Mouse (Mus musculus): Measurements from ENCODE around the gene Nr3c2. TPM values are rescaled to one million over a fixed set of nuclear protein-coding genes. Genes with fewer than 3 reads are reported as not detected.

The Nr3c2 gene
- polyA plus RNA-seq, 1 experiment from 2014 or later = 2.8 TPM

DNA sequence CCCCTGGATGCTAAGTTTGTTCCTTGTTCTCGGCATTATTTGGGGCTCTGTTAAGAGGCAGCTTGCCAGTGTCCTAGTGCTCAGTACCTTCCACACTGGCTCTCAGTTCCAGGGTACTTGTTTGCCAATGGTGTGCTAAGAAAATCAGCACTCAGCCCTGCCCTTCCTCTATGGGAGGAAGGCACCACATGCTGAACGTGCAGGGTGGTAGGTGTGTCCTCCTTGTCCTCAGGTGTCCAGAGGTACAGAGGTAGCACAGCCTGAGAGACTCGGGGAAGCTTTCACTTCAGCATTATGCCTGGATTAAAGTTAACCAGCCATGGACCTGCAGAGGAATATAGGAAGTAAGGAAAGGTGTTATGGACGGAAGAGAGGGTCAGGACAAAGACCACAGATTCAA, 99.0 kb downstream of the Nr3c2 start:
- Histone ChIP-seq H3K4me3 (replicated peaks; ENCODE audit: low read length) (no peak overlapping the region), H3K4me1 (ENCODE audit: control insufficient read depth, insufficient read depth, low read length) (no peaks in the 10 kb centered on the region), H3K36me3 (ENCODE audit: control insufficient read depth, insufficient read depth, low read length) (no peaks in the 10 kb centered on the region), H3K27me3 (ENCODE audit: control insufficient read depth, insufficient read depth, low read length) (no peaks in the 10 kb centered on the region), H3K4me2 (ENCODE audit: low read depth, low read length) (no peak overlapping the region), H3K9ac (ENCODE audit: low read length) (no peak overlapping the region), H3K9me3 (replicated peaks; ENCODE audit: control insufficient read depth, low read length) (no peaks in the 10 kb centered on the region), H3K27ac (ENCODE audit: low read length) (no peak overlapping the region)
- WGBS = 69% methylated on average over 4 of the region's 4 CpGs
- peak; percentile 77; the same call in 1 of the 2 replicates for ATAC-seq (ENCODE audit: insufficient read depth, low FRiP score)

DNA sequence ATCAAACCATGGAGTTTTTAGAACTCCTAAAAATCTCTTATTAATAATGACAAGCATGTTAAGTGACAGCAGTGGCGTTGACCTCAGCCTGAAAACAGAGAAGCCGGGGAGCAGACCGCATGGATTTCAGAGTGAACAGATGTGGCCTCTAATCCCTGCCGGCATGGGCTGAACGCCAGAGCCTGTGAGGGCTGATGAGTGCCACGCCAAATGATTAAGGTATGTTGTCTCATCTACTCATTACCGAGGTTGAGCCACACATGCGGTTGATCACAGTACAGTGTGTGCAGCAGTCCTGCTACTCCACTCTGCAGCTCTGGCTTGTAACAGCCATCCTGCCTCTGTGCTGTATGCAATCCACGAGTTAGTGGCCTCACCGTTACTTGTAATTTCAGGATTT, 110.2 kb downstream of the Nr3c2 start:
- 61% methylated on average over 10 of the region's 10 CpGs for WGBS
- no peak overlapping the region for H3K27ac ChIP-seq (ENCODE audit: low read length)
- no peak overlapping the region for H3K9ac ChIP-seq (ENCODE audit: low read length)
- H3K4me2 ChIP-seq (ENCODE audit: low read depth, low read length) = no peak overlapping the region
- no peaks in the 10 kb centered on the region for H3K9me3 ChIP-seq (replicated peaks; ENCODE audit: control insufficient read depth, low read length)
- no peak overlapping the region for H3K4me3 ChIP-seq (replicated peaks; ENCODE audit: low read length)
- no peak for ATAC-seq (ENCODE audit: insufficient read depth, low FRiP score)
- H3K27me3 ChIP-seq (ENCODE audit: control insufficient read depth, insufficient read depth, low read length) = no peaks in the 10 kb centered on the region
- H3K4me1 ChIP-seq (ENCODE audit: control insufficient read depth, insufficient read depth, low read length) = no peaks in the 10 kb centered on the region
- H3K36me3 ChIP-seq (ENCODE audit: control insufficient read depth, insufficient read depth, low read length) = no peaks in the 10 kb centered on the region

DNA sequence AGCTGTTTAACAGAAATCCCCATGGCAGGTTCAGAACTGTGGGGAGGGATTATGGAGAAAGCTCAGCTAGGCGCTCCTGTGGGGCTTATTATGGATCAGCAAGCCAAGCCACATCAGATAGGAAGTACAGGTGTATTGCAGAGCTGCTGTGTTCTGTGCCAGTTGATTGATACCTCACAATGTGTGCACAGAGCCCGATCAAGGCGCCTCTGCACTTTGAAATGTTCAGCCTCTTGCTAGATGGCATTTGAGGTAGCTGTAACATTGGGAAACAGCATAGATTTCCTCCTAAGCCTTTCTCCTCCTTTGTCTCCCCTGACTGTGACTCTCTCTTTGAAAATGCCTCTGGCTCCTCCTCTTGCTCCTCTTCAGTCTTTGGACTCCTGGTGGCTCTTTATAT, 112.7 kb downstream of the Nr3c2 start:
- H3K9ac ChIP-seq (ENCODE audit: low read length) = no peak overlapping the region
- WGBS = 63% methylated on average over 3 of the region's 3 CpGs
- no peak overlapping the region for H3K27ac ChIP-seq (ENCODE audit: low read length)
- ATAC-seq (ENCODE audit: insufficient read depth, low FRiP score) = no peak
- H3K27me3 ChIP-seq (ENCODE audit: control insufficient read depth, insufficient read depth, low read length) = no peaks in the 10 kb centered on the region
- H3K4me2 ChIP-seq (ENCODE audit: low read depth, low read length) = no peak overlapping the region
- no peaks in the 10 kb centered on the region for H3K4me1 ChIP-seq (ENCODE audit: control insufficient read depth, insufficient read depth, low read length)
- no peaks in the 10 kb centered on the region for H3K36me3 ChIP-seq (ENCODE audit: control insufficient read depth, insufficient read depth, low read length)
- H3K9me3 ChIP-seq (replicated peaks; ENCODE audit: control insufficient read depth, low read length) = no peaks in the 10 kb centered on the region
- H3K4me3 ChIP-seq (replicated peaks; ENCODE audit: low read length) = no peak overlapping the region

DNA sequence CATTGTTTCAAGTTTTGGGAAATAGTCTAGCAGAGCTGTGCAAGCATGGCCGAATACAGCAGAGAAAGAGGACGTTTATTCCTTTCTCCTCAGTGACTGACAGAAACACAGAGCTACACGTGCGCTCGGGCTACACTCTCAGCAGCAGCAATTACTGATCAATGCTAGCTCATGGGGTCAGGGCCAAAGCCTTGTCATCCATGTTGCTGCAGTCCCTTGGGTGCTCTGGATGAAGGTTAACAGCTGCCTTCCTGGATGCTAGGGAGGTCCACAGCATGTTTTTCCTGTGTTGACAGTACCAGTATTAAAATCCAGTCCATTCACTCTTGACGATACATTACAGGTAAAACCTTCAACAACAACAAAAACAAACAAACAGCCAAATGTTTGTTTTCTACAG, 113.4 kb downstream of the Nr3c2 start:
- Histone ChIP-seq H3K4me2 (ENCODE audit: low read depth, low read length) (no peak overlapping the region), H3K9me3 (replicated peaks; ENCODE audit: control insufficient read depth, low read length) (no peaks in the 10 kb centered on the region), H3K4me1 (ENCODE audit: control insufficient read depth, insufficient read depth, low read length) (no peaks in the 10 kb centered on the region), H3K27ac (ENCODE audit: low read length) (no peak overlapping the region), H3K4me3 (replicated peaks; ENCODE audit: low read length) (no peak overlapping the region), H3K9ac (ENCODE audit: low read length) (no peak overlapping the region), H3K27me3 (ENCODE audit: control insufficient read depth, insufficient read depth, low read length) (no peaks in the 10 kb centered on the region), H3K36me3 (ENCODE audit: control insufficient read depth, insufficient read depth, low read length) (no peaks in the 10 kb centered on the region)
- 70% methylated on average over 6 of the region's 6 CpGs for WGBS
- ATAC-seq (ENCODE audit: insufficient read depth, low FRiP score) = no peak

DNA sequence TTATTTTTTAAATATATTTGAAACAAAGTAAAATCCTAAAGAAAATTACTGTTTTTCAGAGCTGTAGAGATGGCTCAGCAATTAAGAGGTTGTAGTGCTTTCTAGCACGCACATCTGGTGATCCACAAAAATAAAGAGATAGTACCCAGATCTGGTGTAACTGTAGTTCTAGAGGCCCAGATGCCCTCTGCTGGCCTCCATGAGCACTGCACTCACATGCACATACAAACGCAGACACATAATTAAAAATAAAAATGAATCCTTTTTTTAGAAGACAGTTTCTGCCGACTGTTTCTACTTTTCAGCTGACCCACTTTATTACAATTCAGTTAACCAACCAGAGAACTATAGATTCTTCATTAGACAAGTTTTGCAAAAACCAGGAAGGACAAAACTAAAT, 117.5 kb downstream of the Nr3c2 start:
- no peak overlapping the region for H3K4me3 ChIP-seq (replicated peaks; ENCODE audit: low read length)
- ATAC-seq (ENCODE audit: insufficient read depth, low FRiP score) = no peak
- no peak overlapping the region for H3K4me2 ChIP-seq (ENCODE audit: low read depth, low read length)
- no peaks in the 10 kb centered on the region for H3K4me1 ChIP-seq (ENCODE audit: control insufficient read depth, insufficient read depth, low read length)
- no peaks in the 10 kb centered on the region for H3K9me3 ChIP-seq (replicated peaks; ENCODE audit: control insufficient read depth, low read length)
- no peak overlapping the region for H3K9ac ChIP-seq (ENCODE audit: low read length)
- no peak overlapping the region for H3K27ac ChIP-seq (ENCODE audit: low read length)
- no peaks in the 10 kb centered on the region for H3K36me3 ChIP-seq (ENCODE audit: control insufficient read depth, insufficient read depth, low read length)
- no peaks in the 10 kb centered on the region for H3K27me3 ChIP-seq (ENCODE audit: control insufficient read depth, insufficient read depth, low read length)
- 96% methylated on average over 3 of the region's 3 CpGs for WGBS

DNA sequence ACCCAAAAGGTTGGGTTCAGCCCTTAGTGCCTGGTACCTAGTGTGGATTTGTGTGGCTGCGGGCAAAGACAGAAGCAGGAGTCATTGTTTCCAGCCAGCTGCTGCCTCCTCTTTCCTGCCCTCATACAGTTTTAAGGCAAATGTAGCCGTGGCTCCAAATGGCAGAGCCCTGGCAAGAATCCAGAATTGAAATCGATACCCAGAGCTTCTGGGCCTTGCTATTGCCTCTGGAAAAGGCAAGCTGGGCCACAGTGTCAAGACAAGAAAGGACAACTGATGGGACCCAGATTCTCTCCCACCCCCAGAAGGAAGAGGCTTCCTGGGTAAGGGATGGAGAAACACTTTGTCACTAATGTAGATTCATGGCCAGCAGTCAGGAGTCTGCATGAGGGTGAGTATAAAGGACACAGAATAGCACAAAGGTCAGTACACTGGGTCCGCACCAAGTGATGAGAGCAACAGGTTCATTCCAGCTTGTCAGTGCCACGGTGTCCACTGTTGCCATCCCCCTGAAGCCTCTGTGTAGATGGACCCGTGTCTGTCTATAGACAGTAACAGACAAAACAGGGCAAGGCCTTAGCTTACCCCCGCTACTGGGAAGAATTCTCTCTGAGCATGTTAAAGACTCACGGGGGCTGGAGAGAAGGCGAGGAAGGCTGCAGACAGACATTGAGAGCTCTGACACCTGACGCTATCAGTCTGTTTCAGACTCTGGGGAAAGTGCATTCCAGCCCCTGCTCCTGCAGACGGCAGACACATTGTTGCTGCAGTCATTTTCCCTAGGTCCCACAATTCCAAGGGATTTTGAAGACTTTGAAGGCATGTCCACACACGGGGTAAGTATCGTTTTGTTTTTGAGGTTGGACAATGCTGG, 124.8 kb downstream of the Nr3c2 start:
- Histone ChIP-seq H3K36me3 (ENCODE audit: control insufficient read depth, insufficient read depth, low read length) (no peaks in the 10 kb centered on the region), H3K27me3 (ENCODE audit: control insufficient read depth, insufficient read depth, low read length) (no peaks in the 10 kb centered on the region), H3K4me1 (ENCODE audit: control insufficient read depth, insufficient read depth, low read length) (0 out of 2 replicates have a peak, but pooled peaks cover 3% of the 10 kb centered on the region), H3K9ac (ENCODE audit: low read length) (no peak overlapping the region), H3K9me3 (replicated peaks; ENCODE audit: control insufficient read depth, low read length) (no peaks in the 10 kb centered on the region), H3K27ac (ENCODE audit: low read length) (no peak overlapping the region), H3K4me2 (ENCODE audit: low read depth, low read length) (no peak overlapping the region), H3K4me3 (replicated peaks; ENCODE audit: low read length) (no peak overlapping the region)
- ATAC-seq (ENCODE audit: insufficient read depth, low FRiP score) = no peak
- 58% methylated on average over 13 of the region's 13 CpGs for WGBS

DNA sequence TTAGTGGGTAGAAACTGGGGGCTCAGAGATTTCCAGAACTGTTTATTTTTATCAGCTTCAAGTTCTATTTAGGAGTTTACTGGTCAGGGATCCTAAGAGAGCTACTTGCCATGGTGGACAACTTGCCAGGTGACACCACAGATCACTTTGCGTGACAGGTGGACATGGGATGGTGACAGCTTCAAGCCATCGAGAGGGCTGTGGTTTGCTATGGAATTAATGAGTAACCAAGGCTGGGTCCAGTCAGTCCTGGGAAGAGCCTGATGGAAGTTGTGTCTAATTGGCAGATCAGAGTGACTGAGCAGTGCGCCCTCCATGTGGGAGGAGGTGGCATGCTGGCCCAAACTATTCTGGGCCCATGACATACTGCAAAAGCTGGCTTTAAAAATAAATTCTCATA, 132.0 kb downstream of the Nr3c2 start:
- H3K4me3 ChIP-seq (replicated peaks; ENCODE audit: low read length) = no peak overlapping the region
- no peaks in the 10 kb centered on the region for H3K27me3 ChIP-seq (ENCODE audit: control insufficient read depth, insufficient read depth, low read length)
- no peak overlapping the region for H3K4me2 ChIP-seq (ENCODE audit: low read depth, low read length)
- no peaks in the 10 kb centered on the region for H3K36me3 ChIP-seq (ENCODE audit: control insufficient read depth, insufficient read depth, low read length)
- no peak overlapping the region for H3K27ac ChIP-seq (ENCODE audit: low read length)
- H3K9me3 ChIP-seq (replicated peaks; ENCODE audit: control insufficient read depth, low read length) = no peaks in the 10 kb centered on the region
- ATAC-seq (ENCODE audit: insufficient read depth, low FRiP score) = no peak
- no peaks in the 10 kb centered on the region for H3K4me1 ChIP-seq (ENCODE audit: control insufficient read depth, insufficient read depth, low read length)
- H3K9ac ChIP-seq (ENCODE audit: low read length) = no peak overlapping the region
- WGBS = 85% methylated on average over 3 of the region's 3 CpGs

DNA sequence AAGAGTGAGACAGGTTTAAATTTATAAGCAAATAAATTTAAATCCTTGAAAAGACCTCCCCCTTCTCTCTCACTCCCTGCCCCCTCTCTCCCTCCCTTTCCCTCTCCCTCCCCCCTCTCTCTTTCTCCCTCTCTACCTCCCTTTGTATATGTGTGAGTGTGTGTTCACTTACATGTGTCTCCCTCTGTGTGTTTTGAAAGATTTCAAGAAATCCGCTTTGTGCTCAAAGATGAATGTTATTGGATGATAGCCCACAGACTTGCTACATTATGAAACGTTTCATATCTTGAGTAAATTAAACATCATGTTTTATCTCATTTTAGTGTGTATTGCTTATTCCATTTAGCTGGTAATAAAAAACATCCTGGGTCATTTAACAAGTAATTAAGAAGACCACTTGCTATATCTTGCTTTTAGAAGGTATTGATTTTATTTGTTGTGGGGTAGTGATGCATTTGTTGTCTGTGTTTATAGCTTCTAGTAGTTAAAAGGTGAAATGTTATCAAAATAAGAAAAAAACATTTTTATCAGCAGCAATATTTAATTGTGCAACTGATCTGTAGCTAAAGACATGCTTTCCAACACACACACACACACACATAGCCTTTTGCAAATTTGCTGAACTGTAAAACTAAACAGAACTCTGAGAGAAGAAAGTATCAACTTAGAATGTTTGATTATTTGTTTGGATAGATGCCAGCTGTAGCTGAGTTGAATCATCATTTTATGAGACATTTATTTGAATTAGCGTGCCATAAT, 134.6 kb downstream of the Nr3c2 start:
- Histone ChIP-seq H3K36me3 (ENCODE audit: control insufficient read depth, insufficient read depth, low read length) (no peaks in the 10 kb centered on the region), H3K4me1 (ENCODE audit: control insufficient read depth, insufficient read depth, low read length) (no peaks in the 10 kb centered on the region), H3K9ac (ENCODE audit: low read length) (no peak overlapping the region), H3K4me3 (replicated peaks; ENCODE audit: low read length) (no peak overlapping the region), H3K4me2 (ENCODE audit: low read depth, low read length) (no peak overlapping the region), H3K27me3 (ENCODE audit: control insufficient read depth, insufficient read depth, low read length) (no peaks in the 10 kb centered on the region), H3K27ac (ENCODE audit: low read length) (no peak overlapping the region), H3K9me3 (replicated peaks; ENCODE audit: control insufficient read depth, low read length) (no peaks in the 10 kb centered on the region)
- WGBS = 29% methylated on average over 3 of the region's 3 CpGs
- no peak for ATAC-seq (ENCODE audit: insufficient read depth, low FRiP score)

DNA sequence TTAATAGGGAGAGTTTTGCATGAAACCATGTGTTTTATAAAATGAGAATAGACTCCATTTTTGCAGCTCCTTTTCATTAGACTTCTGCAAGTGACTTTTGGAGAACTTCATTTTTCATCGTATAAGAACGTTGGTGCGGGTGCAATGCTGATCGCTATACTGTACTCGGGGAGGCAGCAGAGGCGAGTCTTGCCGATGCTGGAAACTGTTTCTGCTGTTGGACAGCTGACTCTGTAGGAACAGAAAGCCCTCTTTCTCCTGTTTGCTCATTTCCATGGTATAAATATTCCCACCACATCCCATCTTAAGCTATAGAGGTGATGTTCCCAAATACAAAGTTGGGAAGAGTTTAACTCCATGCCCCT, 135.2 kb downstream of the Nr3c2 start:
- no peaks in the 10 kb centered on the region for H3K36me3 ChIP-seq (ENCODE audit: control insufficient read depth, insufficient read depth, low read length)
- no peak overlapping the region for H3K4me2 ChIP-seq (ENCODE audit: low read depth, low read length)
- H3K9me3 ChIP-seq (replicated peaks; ENCODE audit: control insufficient read depth, low read length) = no peaks in the 10 kb centered on the region
- H3K27me3 ChIP-seq (ENCODE audit: control insufficient read depth, insufficient read depth, low read length) = no peaks in the 10 kb centered on the region
- WGBS = 45% methylated on average over 7 of the region's 7 CpGs
- H3K4me1 ChIP-seq (ENCODE audit: control insufficient read depth, insufficient read depth, low read length) = no peaks in the 10 kb centered on the region
- H3K27ac ChIP-seq (ENCODE audit: low read length) = no peak overlapping the region
- no peak overlapping the region for H3K4me3 ChIP-seq (replicated peaks; ENCODE audit: low read length)
- no peak overlapping the region for H3K9ac ChIP-seq (ENCODE audit: low read length)
- no peak for ATAC-seq (ENCODE audit: insufficient read depth, low FRiP score)
